Mouse (Mus musculus): ENCODE measurements around the gene Pcdh15. TPM values are rescaled to one million over a fixed set of nuclear protein-coding genes. Genes with fewer than 3 reads are reported as not detected.

Gene Pcdh15
- polyA plus RNA-seq, 1 experiment, result 0.37 TPM

DNA sequence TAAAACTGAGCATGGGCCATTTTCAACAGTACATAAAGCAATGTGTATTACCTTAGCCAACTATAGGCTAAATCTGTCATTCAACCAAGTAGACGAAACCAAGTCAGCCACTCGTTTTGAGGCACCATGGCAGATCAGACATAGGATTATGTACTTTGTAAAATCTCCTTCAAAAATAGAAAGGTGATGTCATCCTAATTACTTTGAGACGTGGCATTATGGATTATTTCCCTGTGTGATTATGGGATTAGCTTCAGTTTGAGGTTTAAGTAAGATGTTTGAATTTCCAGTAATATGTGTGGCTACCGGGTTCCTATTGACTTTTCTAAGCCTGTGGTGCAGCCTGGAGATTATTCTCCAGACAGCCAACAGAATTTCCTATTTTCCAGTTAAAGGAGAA lies 763.0 kb downstream of the Pcdh15 start:
- TF ChIP-seq CTCF (IDR thresholded peaks at IDR 0.05; ENCODE audit: borderline replicate concordance, insufficient read depth, low read length) (no peak), POLR2A (IDR thresholded peaks at IDR 0.05; ENCODE audit: low read depth, low read length) (no peak)
- no peak overlapping the region for H3K27ac ChIP-seq (ENCODE audit: insufficient read depth, low read length)
- no peak overlapping the region for H3K4me3 ChIP-seq (ENCODE audit: insufficient read depth, low read length)
- H3K4me1 ChIP-seq (ENCODE audit: control insufficient read depth, insufficient read depth, low read length), result no peaks in the 10 kb centered on the region

DNA sequence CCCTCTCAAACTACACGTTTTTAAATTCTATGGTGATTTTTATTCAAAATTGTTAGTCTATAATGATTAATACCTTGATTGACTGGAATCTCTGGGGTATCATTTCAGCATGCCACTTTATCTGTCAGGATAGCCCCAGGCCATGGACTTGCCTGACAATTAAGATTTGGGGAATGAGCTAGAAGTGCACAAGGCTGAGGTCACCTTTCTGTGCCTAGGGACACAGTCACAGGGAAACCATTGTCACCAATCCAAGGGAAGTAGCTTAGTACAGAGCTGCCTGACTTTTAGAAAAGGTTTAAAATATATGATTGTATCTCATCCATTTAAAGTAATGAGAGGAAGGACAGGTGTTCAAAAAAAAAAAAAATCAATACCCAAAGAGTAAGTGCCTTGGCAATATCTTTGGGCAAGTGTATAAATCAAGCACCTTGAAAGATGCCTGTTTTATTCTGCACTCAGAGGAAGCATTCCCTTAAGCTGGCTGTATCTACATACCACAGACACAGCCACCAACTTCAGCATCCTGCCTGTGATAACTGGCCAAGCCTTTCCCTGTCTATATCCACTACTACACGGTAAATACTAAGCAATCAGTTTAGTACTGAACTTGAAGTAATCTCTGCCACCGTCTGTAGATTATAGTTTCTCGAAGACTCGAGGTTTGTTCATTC lies 779.0 kb downstream of the Pcdh15 start:
- no peak overlapping the region for H3K27ac ChIP-seq (ENCODE audit: insufficient read depth, low read length)

DNA sequence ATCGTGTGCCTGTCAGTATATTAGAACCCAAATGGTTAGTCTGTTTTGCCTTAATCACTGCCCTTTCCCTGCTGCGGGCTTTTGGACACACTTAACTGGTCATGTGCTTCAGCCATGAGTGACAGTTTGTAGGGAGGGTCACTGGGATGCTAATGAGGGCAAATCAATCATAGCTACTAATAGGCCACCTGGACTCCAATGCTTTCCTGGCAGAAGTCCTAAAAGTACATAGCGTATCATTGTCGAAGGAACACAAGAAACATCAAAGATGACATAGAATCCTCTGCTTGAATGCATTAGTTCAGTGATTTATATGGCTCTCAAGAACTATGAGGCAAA lies 779.6 kb downstream of the Pcdh15 start:
- H3K4me1 ChIP-seq (ENCODE audit: control insufficient read depth, insufficient read depth, low read length), result no peaks in the 10 kb centered on the region
- H3K27ac ChIP-seq (ENCODE audit: insufficient read depth, low read length), result no peak overlapping the region
- TF ChIP-seq CTCF (IDR thresholded peaks at IDR 0.05; ENCODE audit: borderline replicate concordance, insufficient read depth, low read length), result no peak
- TF ChIP-seq POLR2A (IDR thresholded peaks at IDR 0.05; ENCODE audit: low read depth, low read length), result no peak
- no peak overlapping the region for H3K4me3 ChIP-seq (ENCODE audit: insufficient read depth, low read length)

More for the DNA sequence above, 779.0 kb downstream of the Pcdh15 start:
- Histone ChIP-seq H3K4me1 (ENCODE audit: control insufficient read depth, insufficient read depth, low read length) (no peaks in the 10 kb centered on the region), H3K4me3 (ENCODE audit: insufficient read depth, low read length) (no peak overlapping the region)
- TF ChIP-seq CTCF (IDR thresholded peaks at IDR 0.05; ENCODE audit: borderline replicate concordance, insufficient read depth, low read length) (no peak), POLR2A (IDR thresholded peaks at IDR 0.05; ENCODE audit: low read depth, low read length) (no peak)

DNA sequence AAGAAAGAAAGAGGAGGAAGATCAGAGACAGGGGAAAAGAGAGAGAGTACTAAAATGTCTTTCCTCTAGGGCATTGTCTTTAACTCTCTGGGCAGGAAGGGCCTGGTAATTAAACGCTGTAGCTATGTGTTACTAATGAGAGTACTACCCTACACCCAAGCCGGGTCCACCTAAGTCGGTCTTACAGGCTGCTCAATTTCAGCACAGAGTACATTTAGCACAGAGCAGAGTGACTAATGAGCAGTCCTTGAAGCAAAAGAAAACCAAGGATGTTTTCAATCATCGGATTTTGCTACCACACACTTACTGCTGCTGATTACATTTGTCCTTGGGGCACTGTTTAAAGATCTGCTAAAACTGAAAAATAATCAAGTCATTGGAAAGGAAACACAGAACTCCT lies 788.6 kb downstream of the Pcdh15 start:
- Histone ChIP-seq H3K4me3 (ENCODE audit: insufficient read depth, low read length) (no peak overlapping the region), H3K4me1 (ENCODE audit: control insufficient read depth, insufficient read depth, low read length) (no peaks in the 10 kb centered on the region), H3K27ac (ENCODE audit: insufficient read depth, low read length) (no peak overlapping the region)
- TF ChIP-seq CTCF (IDR thresholded peaks at IDR 0.05; ENCODE audit: borderline replicate concordance, insufficient read depth, low read length) (no peak), POLR2A (IDR thresholded peaks at IDR 0.05; ENCODE audit: low read depth, low read length) (no peak)

DNA sequence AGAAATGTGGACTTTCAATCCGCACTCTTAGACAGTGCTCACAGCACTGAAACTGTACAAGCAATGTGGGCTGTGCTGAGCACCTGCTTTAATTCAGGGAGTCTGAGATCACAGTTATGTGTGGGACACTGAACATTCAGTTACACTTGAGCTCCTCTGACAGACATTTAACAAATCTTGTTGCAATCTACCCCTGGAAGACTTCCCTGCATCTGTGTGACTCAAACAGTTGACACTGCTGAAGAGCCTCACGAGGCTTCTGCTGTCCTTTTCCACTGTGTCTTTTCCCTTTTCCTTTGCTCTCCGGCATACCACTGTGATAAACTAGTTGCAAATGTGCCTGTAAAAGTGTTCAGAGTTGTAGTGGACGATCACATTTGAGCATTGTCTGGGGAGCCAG lies 793.1 kb downstream of the Pcdh15 start:
- H3K27ac ChIP-seq (ENCODE audit: insufficient read depth, low read length), result no peak overlapping the region
- no peaks in the 10 kb centered on the region for H3K4me1 ChIP-seq (ENCODE audit: control insufficient read depth, insufficient read depth, low read length)
- TF ChIP-seq POLR2A (IDR thresholded peaks at IDR 0.05; ENCODE audit: low read depth, low read length) (no peak), CTCF (IDR thresholded peaks at IDR 0.05; ENCODE audit: borderline replicate concordance, insufficient read depth, low read length) (no peak)
- H3K4me3 ChIP-seq (ENCODE audit: insufficient read depth, low read length), result no peak overlapping the region

DNA sequence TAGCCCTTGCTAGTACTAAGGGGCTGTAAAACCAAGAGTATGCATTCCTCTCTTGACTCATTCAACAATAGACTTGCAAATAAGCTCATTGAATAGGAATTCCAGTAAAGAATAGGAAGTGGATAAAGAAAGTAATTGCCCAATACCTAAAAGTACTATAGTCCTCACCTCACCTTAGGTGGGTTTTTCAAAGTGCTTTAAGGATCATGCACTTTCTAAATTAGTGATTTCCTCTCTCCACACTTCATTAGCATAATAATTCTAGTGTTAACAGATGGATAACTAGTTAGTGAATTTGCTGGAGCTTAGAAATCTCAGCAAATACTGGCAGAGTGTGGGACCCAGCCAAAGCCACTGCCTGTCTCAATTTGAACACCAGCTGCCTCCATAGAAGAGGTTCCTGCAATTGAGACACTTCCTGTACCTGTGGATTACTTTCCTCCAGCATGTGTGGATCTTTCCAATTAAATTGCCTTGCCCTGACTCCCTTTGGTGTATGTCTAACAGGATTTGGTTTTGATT lies 797.0 kb downstream of the Pcdh15 start:
- no peak overlapping the region for H3K4me3 ChIP-seq (ENCODE audit: insufficient read depth, low read length)
- TF ChIP-seq POLR2A (IDR thresholded peaks at IDR 0.05; ENCODE audit: low read depth, low read length) (no peak), CTCF (IDR thresholded peaks at IDR 0.05; ENCODE audit: borderline replicate concordance, insufficient read depth, low read length) (no peak)
- H3K27ac ChIP-seq (ENCODE audit: insufficient read depth, low read length), result no peak overlapping the region
- H3K4me1 ChIP-seq (ENCODE audit: control insufficient read depth, insufficient read depth, low read length), result no peaks in the 10 kb centered on the region

DNA sequence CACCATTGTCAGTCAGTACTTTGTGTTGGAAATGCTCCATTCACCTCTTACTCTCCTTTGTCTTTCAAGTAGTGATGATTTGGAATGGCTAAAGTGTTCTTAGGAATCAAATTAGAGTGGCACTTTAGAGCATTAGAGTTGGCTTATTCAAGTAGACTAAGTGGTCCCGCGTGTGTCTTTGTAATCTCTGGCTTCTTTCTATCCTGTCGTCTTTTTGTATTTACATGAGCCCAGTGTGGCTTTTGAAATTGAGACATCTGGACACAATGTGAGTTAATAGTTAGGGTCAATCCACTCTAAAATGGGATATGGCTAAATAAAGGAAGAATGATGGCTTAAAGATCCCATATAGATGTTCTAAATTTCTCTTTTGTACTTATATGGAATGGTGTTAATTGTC lies 800.0 kb downstream of the Pcdh15 start:
- Histone ChIP-seq H3K4me3 (ENCODE audit: insufficient read depth, low read length) (no peak overlapping the region), H3K27ac (ENCODE audit: insufficient read depth, low read length) (no peak overlapping the region), H3K4me1 (ENCODE audit: control insufficient read depth, insufficient read depth, low read length) (no peaks in the 10 kb centered on the region)
- TF ChIP-seq POLR2A (IDR thresholded peaks at IDR 0.05; ENCODE audit: low read depth, low read length) (no peak), CTCF (IDR thresholded peaks at IDR 0.05; ENCODE audit: borderline replicate concordance, insufficient read depth, low read length) (no peak)

DNA sequence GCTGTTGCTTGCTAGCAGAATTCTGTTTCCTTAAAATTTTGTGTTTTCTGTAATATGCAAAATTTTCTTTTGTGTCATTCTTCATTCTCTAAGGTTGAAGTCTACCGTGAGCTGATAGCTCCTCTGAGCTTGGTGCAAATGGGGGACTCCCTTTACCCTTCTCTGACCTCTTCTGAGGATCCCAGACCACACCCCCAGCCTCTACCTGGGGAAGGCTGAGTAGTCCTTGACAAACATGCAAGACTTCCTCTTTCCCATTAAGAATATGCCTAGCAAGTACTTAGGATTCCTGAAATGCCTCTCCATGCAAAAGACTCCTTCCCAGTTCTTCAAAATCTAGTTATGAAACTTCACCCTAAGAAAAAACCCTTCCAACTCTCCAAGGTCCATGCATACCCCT lies 808.5 kb downstream of the Pcdh15 start:
- H3K4me1 ChIP-seq (ENCODE audit: control insufficient read depth, insufficient read depth, low read length), result no peaks in the 10 kb centered on the region
- H3K27ac ChIP-seq (ENCODE audit: insufficient read depth, low read length), result no peak overlapping the region
- no peak overlapping the region for H3K4me3 ChIP-seq (ENCODE audit: insufficient read depth, low read length)
- TF ChIP-seq CTCF (IDR thresholded peaks at IDR 0.05; ENCODE audit: borderline replicate concordance, insufficient read depth, low read length) (no peak), POLR2A (IDR thresholded peaks at IDR 0.05; ENCODE audit: low read depth, low read length) (no peak)

DNA sequence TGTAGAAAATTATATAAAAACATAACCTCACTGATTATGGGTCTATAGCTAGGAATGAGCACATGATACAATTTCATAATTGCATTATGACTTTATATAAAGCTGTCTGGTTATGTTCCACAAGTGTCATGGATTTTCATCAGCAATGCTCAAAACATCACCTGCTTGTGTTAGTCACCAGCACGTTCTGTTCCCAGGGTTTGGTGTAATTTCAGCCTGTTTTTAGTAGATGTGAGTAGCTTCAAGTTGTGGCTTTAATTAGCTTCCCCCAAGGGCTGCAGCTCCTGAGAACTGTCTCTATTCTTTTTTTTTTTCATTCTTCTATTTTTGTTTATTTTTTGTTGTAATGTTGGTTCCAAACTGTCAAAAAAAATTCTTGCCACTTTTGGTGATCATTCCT lies 809.4 kb downstream of the Pcdh15 start:
- Histone ChIP-seq H3K4me1 (ENCODE audit: control insufficient read depth, insufficient read depth, low read length) (no peaks in the 10 kb centered on the region), H3K27ac (ENCODE audit: insufficient read depth, low read length) (no peak overlapping the region), H3K4me3 (ENCODE audit: insufficient read depth, low read length) (no peak overlapping the region)
- TF ChIP-seq CTCF (IDR thresholded peaks at IDR 0.05; ENCODE audit: borderline replicate concordance, insufficient read depth, low read length) (no peak), POLR2A (IDR thresholded peaks at IDR 0.05; ENCODE audit: low read depth, low read length) (no peak)

DNA sequence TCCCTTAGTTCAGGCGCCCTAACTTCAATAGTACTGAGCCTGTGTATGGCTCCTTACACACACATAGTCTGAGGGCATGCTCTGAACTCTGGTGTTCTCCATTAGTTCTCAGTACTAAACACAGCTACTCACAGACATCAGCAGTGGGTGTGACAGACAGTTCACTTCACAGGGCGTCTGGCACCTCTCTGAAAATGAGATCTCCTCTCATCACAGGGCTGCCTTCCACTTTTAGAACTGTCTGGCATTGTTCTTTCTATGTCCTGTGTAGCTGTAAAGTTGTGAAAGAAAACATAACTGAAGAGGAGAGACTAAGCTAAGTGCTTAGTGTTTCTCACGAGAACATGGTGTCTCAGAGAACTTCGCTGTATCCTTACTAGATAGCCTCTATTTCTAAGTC lies 816.0 kb downstream of the Pcdh15 start:
- Histone ChIP-seq H3K27ac (ENCODE audit: insufficient read depth, low read length) (no peak overlapping the region), H3K4me1 (ENCODE audit: control insufficient read depth, insufficient read depth, low read length) (no peaks in the 10 kb centered on the region), H3K4me3 (ENCODE audit: insufficient read depth, low read length) (no peak overlapping the region)
- TF ChIP-seq CTCF (IDR thresholded peaks at IDR 0.05; ENCODE audit: borderline replicate concordance, insufficient read depth, low read length) (no peak), POLR2A (IDR thresholded peaks at IDR 0.05; ENCODE audit: low read depth, low read length) (no peak)
